Mouse (Mus musculus) adrenal gland, adult 2 months (tissue): ENCODE measurements at regions not wholly inside any gene's neighbourhood (a gene's known extent, or its start where the extent isn't known, plus 50 kb on each side); places are given as distances from the start of the nearest gene placed in this dataset.

Source experiments
- DNase-seq: peaks from one replicate; pipeline ENCODE4 v3.0.0; 2021

DNA sequence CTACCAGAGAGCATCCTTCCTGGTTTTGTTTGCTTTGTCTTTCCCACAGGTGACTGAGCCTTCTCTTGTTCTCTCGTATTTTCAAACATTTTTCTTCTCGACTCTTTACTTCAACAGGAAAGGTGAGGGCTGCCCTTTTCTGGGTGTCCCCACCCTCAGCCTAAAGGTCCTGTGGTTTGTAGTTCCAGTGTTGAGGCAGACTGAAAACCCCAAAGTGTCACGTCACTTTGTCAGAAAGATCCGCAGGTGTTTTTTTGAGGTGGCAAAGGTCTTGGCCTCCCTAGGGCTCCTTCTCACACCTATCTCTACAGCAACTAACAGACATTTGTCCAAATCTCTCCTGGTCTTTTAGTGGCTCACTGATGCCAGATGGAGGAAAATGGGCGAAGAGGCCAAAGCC lies 191.5 kb upstream of the 4930412O13Rik start:
- DNase-seq: no peak

GRCm38 (mm10) chr2:9691506-9691905 lies 189.5 kb upstream of the 4930412O13Rik start:
- no peak for DNase-seq

DNA sequence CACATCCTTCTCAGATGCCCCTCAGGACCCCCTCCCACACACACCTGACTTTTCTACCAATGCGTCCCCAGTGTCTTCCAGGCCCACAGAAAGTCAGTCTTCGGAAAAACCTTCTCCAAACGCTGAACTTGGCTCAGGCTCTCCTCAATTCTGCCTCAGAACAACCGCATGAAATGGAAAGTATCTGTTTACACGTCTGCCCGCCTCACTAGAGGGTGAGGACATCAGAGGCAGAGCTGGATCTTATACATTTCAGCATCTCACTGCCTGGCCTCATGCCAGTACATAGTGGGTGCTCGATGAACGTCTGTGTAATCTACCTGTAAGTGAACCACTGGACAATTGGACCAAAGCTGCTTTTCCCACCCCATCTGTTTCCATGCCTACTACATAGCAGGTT lies 189.1 kb upstream of the 4930412O13Rik start:
- no peak for DNase-seq

DNA sequence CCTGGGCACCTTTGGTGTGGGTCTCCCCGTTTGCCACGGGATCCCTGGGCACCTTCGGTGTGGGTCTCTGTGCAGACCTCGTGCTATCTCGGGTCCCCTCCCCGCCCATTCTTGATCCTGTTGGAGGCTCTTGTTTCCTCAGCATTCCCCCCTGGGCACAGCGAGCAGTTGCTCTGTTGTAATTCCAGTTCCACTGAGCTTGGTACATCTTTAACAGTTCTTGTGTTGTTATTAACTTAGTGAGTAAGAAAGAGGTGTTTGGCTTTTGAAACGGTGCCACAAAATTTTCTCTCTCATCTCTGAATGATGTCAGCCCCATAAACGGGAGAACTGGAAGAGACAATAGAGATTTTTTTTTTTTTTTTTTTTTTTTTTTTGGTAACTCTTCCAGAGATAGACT lies 187.7 kb upstream of the 4930412O13Rik start:
- DNase-seq: no peak

GRCm38 (mm10) chr2:9694178-9694577 lies 186.9 kb upstream of the 4930412O13Rik start:
- no peak for DNase-seq

- no peak for DNase-seq
These were observed 183.3 kb upstream of the 4930412O13Rik start for GRCm38 (mm10) chr2:9697591-9698345.

- no peak for DNase-seq
These were observed 176.8 kb upstream of the 4930412O13Rik start for GRCm38 (mm10) chr2:9704266-9704665.

DNA sequence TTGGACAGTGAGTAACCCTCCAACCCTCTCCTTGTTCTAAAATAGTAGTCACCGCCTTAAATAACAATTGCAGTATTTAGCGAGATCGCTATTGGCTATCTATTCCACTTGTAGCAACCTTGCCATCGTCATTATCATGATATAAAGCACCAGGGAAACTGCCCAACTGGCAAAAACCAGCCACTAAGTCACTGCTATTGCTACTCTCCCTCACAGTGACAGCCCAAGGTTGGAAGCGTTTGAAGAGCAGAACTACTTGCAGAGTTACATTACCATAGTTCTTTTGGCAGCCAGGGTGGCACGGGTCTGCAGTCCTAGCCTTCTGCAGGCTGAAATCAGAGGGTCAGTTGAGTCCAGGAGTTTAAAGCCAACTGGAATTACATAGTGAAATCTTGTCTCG lies 171.6 kb upstream of the 4930412O13Rik start:
- peak; percentile 71 for DNase-seq

GRCm38 (mm10) chr2:9717904-9718303 lies 163.1 kb upstream of the 4930412O13Rik start:
- DNase-seq: no peak

DNA sequence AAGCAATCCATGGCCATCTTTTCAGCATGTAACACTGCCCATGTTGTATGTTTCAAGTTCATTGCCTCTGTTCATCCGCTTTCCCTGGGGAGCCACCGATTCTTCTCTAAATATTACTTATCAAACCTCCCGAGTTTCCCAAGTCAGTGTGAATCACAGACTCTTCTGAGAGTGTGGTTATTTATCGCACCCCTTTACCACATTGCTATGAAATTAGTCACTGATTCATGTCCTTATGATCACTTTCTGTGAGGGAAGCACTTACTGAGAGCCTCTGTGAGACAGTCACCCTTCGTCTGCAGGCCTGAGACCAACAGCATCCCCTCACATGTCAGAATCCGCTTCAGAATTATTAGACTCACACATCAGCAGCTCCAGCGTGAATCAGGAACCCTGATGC lies 147.8 kb upstream of the 4930412O13Rik start:
- peak; percentile 3 for DNase-seq

- DNase-seq: peak; percentile 62
These were observed 136.9 kb upstream of the 4930412O13Rik start for GRCm38 (mm10) chr2:9744181-9744580.

GRCm38 (mm10) chr2:9749829-9750788 lies 130.9 kb upstream of the 4930412O13Rik start:
- DNase-seq: peak; percentile 58

DNA sequence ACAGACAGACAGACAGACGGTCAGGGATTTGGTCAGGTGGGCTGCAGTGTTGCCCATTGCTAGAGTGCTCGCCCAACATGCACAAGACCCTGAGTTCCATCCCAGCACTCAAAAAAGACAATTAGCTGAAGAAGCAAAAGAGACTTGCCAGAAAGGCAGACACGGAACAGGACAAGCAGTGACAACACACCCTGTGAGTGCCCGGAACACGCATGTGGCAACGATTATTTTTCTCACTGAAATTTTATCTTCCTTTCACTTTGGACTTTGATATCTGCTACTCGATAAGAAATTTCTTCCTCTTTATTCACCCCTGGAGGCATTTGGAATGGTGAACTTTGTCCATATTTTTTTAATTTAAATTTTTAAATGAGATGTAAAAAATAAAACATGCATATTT lies 127.4 kb upstream of the 4930412O13Rik start:
- no peak for DNase-seq

- no peak for DNase-seq
These were observed 126.9 kb upstream of the 4930412O13Rik start for GRCm38 (mm10) chr2:9754153-9754552.

DNA sequence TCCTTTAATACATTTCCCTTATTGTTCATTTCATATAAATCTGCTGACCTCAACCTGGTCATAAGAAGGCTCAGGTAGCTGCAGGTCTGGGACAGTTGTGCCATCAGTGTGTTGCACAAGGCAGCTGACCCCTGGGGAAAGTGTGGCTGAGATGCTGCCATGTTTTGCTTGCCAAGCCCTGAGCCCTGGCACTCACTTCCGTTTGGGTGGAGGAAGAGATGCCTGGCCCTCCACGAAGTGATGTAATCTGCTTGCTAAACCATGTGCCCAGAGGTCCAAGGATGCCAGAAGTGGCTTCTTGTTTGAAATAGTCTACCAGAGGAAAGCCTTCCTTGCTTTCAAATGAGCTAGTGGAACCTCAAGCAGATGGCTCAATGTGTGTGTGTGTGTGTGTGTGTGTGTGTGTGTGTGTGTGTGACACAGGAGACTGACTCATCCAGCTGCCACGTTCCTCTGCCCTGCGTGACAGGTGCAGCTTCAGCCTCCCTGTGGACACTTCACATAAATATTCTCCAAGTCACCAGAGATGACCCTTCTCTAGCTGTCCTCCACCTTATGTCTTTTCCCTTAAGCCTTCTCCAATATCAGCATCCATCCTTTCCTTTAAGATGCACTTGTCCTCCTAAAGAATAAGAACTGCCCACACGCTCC lies 123.2 kb upstream of the 4930412O13Rik start:
- DNase-seq: no peak

GRCm38 (mm10) chr2:9758983-9759382 lies 122.1 kb upstream of the 4930412O13Rik start:
- no peak for DNase-seq

- no peak for DNase-seq
These were observed 121.5 kb upstream of the 4930412O13Rik start for GRCm38 (mm10) chr2:9759389-9760104.

DNA sequence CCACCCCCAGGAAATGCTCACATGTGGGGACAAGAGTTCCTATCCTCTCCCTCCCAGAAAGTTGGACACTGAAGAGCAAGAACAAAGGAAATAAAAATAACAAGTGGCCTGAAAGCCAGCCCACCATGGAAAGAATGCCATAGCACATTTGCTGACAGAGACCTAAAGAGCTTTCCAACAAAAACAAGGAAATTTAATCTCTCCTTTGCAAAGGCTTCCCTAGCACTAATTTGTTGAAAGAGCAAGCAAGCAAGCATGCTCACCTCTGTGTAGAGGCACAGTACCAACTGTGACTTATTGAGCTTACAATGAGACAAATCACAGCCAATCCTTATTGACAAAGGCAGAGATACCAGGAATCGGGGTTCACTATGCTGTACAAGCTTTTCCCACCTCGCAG lies 100.9 kb upstream of the 4930412O13Rik start:
- DNase-seq: no peak

DNA sequence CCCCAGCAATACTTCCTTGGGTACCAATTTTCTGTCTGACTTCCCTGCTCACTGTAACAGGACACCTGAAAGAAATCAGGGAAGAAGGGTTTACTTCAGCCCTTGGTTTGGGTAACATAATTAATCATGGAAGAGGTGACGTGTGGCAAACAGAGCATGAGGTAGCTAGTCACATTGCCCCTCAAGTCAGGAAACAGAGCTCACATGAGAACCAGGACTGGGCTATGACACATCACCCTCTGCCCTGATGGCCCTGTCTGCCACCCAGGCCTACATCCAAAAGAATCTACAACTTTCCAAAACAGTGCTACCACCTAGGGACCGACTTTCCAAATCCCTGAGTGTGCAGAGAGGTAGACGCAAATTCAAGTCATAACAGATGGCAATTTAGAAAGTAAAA lies 98.4 kb upstream of the 4930412O13Rik start:
- DNase-seq: no peak

DNA sequence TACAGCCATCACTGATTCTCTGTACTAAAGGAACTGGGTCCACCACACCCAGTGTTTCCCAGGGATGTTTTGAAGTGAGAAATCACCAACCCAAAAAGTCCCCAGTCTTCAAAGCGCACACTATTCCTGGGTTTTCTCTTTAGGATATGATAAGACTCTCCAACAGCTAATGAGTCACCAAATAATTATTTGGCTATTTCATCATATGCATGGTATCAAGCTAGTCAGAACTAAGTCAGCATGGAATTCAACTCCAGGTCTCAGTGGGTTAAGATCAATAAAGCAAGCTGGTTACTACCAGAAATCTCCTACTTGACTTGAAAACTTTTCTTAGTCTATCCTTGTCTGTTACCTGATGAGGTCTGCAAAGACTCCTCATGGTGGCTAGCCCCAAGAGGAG lies 89.1 kb upstream of the 4930412O13Rik start:
- DNase-seq: no peak

GRCm38 (mm10) chr2:9792381-9792780 lies 88.7 kb upstream of the 4930412O13Rik start:
- DNase-seq: no peak

DNA sequence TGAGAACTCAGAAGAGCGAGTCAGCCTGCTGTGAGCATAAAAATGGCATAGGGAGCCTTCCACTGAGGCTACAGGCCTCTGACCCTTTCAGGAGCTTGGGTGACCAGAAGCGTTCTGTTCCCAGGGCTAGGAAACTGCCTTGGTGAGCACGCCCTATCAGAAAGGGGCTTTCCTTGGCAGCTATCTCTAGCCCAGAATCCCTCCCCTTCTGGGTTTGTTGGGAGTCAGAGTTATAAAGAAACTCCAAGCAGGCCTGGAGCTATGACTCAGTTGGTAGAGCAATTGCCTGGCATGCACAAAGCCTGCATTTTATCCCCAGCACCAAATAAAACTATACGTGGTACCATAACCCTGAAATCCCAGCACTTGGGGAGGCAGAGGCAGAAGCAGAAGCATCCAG lies 85.7 kb upstream of the 4930412O13Rik start:
- no peak for DNase-seq
